Mouse (Mus musculus): Measurements from ENCODE around the gene Gng2.
A peak's percentile ranks its signal among the peaks of the same experiment; 100 is the strongest.
"Not testable (repeated sequence)": the region's sequence is repeated elsewhere in the genome, so short reads cannot be mapped to it uniquely, and the experiment has no call there.

The Gng2 gene

DNA sequence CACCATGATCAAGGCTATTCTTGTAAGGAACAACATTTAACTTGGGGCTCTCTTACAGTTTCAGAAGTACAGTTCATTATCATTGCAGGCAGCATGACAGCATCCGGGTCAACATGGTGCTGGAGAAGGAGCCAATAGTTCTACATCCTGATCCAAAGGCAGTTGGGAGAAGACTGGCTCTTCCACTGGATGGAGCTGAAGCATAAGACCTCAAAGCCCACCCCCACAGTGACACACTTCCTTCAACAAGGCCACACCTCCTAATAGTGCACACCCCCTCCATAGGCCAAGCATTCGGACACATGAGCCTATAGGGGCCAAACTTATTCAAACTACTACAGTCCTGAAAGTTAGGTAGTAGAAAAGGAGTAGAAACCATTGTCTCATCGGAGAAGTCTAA, 42.3 kb downstream of the Gng2 start:
- no peak for DNase-seq (ENCODE audit: low spot score)

DNA sequence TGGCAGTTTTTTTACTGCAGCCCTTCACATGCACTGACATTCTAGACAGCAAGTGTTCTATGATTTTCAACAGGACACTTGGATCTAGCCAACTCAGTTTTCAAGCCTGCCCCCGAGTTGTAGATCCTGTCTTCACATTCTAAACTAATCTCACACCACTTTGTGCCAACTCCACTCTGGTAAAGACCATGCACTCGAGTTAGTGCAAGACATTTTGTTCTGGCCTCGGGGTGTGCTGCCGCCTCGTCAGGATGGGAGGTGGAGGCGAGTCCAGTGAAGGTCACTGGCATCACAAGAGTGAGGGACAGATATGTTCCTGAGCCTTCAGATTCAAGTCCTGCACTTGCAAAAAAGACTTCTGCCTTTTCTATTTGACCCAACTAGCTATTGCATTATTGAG, 44.1 kb downstream of the Gng2 start:
- DNase-seq (ENCODE audit: low spot score), result no peak

DNA sequence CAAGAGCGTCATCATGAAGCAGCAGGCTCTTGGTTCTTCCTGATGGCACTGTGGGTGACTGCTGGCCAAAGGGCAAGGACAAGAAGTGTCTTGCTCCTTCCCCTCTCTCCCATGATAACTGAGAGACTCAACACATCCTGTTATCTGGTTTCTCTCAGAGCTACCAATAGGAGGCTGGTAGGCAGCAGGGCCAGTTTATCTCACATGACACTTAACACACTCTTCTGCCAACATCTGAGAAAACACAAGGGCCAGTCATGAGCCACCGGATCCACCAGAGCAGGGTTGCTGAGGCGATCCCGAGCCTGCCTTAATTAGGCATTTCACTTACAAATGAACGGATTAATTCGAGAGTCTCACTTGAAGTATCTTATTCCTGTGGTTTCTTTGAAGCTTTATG, 49.5 kb downstream of the Gng2 start:
- DNase-seq (ENCODE audit: low spot score), result no peak

DNA sequence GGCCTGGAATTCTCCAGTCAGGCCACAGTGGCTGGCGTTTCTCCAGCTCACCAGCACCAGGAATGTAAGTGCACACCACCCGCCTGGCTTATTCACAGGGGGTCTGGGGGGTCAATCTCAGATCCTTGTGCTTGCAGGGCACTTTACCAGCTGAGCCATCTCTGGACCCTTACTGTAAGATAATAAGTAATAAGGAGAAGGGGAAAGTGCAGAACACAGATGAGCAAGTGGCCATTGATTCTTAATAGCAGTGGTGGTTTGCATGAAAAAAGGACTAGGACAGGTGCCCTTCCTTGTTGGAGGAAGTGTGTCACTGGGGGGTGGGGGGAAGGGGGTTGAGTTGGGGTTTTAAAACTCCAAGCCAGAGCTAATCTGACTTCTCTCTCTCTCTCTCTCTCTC, 50.3 kb downstream of the Gng2 start:
- no peak for DNase-seq (ENCODE audit: low spot score)

DNA sequence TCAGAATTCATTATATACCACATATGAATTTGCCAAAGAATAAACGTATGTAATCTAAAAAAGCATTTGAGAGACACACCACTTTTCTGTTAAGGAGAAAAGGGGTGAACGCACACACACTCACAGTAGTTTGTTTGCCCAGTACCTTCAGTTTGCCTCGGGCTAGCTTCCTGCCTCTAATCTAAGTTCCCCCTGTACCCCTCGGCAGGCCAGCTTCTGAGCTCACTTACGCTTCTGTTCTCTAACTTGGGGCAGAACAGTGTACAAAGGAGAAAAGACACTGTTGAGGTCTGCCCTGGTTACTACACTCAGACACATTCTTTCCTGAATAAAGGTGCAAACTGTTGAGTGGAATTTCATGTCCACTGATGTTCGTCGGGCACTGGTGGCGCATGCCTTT, 51.1 kb downstream of the Gng2 start:
- DNase-seq (ENCODE audit: low spot score), result no peak

DNA sequence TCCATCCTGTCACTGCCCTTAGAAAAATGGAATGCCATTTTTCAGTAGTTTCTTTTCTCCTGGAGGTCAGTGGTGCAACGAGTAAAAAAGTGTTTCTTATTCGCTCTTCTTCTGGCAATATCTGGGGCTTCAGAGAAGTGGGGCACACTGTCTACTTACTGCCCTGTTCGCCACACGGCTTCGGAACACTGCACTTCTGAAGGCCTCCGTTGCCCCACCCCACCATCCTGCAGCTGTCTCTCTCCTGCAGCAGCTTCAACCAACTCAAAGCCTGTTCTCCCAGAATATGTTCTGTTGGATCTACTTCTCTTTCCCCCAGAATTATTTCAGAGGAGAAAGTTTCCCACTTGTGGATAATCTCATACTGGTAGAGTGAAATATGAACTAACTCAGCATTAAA, 52.3 kb downstream of the Gng2 start:
- no peak for DNase-seq (ENCODE audit: low spot score)

DNA sequence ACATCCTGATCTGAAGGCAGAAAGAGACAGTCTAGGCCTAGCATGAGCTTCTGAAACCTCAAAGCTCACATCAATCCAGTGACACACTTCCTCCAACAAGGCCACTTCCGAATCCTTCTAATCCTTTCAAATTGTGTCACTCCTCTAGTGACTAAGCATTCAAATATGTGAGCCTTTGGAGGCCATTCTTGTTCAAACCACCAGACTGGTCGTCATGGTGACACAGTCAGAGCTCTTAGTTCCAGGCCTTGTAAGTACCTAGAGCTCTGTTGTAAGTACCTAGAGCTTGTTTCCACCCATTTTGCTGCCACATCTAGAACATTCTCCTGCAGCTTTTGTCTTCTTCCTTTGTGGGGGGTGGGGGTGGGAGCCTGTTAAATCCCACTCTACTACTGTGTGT, 53.3 kb downstream of the Gng2 start:
- no peak for DNase-seq (ENCODE audit: low spot score)

DNA sequence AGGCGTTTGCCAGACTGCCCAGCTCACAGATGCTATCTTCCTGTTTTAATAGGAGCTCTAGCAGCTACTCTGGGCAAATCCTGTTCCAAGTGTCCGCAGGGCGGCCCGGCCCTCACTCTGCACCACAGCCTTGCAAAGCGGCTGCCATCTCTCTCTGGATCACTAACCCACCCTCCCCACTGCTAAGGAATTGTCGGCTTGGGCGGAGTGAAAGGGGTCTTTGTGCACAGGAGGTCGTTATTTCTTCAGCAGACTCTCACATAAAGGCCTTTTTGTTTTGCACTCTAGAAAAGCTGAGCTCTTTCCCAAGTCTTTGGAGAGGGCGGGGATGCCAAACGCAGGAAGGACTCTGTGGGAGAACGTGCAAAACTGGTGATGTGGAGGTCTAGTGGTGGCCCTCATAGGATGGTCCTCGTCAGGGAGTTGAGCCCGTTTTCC, 57.2 kb downstream of the Gng2 start:
- DNase-seq (ENCODE audit: low spot score), result no peak

DNA sequence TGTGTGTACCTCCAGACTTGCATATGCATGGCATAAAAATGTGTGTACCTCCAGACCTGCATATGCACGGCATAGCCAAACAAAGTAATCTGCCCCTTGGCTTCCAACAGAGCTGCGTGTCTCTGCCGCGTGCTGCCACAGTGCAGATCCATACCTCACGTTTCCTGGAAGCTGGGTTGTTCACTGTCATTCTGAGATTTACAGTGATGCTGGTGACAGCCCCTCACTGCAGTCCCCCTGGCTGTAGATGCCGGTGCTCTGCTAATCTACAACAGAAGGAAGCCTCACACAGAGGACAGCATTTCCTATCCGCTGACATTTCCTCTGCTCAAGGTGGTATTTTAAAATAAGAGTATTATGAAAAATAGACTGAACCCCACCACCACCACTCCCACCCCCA, 57.6 kb downstream of the Gng2 start:
- no peak for DNase-seq (ENCODE audit: low spot score)

DNA sequence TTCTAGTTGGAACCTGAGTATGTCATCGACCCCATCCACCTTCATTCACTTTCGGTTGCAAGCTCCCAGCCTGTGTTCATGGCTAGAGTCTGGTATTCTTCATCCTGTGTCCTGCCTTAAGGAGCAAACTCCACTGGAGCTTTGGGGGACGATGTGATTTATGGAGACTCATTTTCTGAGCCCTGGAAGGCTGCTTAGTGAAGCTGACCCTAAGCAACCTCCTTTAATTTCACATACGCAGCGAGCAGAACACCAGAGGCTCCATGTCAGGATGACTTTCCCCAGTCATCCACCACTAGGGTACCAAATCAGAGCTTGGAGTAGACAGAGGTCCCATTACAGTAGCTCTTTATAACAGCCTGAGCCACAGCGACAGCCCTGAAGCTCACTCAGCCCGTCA, 59.9 kb downstream of the Gng2 start:
- no peak for DNase-seq (ENCODE audit: low spot score)

DNA sequence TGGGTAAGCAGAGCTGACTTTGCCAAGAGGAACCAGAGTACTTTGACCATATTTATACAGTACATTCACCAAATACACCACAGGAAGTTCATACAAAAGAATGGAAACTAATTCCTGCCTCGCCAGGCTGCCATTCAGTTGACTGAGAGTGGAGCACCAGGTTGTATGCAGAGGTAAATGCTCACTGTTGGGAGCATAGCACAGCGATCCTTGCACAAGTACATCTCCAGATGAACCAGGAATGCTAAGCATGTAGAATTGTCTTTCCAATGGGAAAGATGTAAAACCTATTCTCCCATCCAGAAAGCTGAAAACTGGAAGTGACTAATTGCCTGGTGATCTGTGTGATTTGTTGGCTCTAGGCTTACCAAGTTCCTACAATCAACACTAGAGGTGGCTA, 61.1 kb downstream of the Gng2 start:
- no peak for DNase-seq (ENCODE audit: low spot score)

DNA sequence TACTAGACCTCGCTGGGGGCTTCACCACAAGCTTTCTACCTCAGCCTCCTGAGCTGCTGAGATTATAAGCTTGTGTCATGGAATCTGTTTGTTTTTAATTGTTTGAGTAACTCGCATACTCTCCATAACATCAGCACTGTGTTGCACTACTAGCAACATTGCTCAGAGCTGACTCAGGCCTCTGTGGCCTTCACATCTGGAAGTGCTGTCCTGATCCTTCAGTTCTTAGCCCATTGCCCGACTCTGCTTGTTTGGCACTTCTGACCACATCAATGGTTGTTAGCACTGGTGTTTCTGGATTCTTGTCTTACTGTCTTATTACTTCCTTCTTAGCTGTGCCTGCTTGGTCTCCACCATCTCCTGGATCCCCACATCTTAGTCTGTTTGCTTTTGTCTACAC, 64.5 kb downstream of the Gng2 start:
- no peak for DNase-seq (ENCODE audit: low spot score)

DNA sequence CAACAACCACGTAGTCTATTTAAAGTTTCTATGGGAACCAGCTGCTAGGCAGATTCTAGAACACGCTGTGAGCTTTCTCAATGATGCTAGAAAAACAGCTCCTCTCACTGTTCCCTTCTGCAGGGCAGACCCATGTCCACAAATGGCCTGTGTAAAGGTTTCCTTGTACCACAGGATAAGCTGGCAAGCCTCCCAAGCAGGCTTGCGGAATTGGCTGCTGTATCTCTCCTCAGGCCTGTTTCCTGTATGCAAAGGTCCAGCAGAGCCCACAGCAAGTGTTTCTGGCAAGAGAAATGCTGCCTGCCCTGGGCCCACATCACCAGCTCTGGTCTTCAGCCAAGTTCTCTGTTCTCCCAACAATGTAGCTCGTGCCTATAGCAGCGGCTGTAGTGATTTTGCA, 71.8 kb downstream of the Gng2 start:
- peak; percentile 57 for DNase-seq (ENCODE audit: low spot score)

DNA sequence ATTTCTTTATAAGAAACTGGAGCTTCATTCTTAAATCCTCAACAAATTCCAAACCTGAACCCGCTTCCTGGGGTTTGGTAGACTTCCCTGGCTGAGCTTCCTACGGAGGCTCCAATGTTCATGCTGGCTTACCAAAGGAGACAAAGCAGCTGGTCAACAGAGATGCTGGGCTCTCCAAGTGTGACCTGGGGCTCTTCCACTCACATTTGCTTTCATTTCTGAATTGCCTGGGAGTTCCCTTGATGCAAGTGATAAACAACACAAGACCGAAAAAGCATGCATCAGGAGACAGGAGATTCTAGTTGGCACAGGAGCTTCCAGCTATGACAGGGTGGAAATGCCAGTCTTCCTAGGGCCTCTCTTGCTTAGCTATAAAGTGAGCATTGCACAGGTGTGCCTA, 72.6 kb downstream of the Gng2 start:
- DNase-seq (ENCODE audit: low spot score), result no peak

DNA sequence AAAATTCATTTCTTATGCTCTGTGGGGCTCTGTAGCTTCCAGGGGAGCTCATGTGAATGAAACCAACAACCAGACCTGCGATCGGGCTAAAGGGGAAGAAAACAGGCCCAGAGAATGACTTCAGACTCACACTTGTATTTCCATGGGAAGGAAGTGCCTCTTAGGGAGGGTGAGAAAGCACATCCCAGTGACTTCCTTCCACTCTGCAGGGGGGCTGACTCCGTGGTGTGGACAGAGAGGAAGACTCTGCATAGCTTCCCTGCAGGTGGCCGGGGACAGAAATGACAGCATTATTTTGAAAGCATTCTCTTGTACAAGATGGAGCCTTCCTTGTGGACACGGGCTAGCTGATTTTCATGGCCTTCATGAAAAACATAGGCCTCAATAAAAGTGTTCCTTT, 73.4 kb downstream of the Gng2 start:
- no peak for DNase-seq (ENCODE audit: low spot score)

DNA sequence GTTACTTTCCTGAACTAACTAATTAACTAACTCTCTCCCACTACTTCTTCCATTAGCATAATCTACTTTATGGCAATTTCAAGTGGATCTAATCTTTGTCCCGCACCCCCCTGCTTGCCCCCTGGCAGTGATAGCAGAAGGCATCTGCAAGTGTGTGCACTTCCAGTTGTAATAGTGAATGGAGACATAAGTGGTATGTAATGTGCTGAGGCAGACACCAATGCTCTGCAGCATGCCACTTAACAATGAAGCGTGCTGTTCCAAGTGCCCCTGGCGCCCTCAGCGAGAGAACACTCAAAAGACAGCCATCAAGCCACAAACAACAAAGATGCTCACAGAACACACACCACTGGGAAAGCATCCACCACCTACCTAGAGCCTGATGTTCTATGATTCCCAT, 76.9 kb downstream of the Gng2 start:
- no peak for DNase-seq (ENCODE audit: low spot score)

DNA sequence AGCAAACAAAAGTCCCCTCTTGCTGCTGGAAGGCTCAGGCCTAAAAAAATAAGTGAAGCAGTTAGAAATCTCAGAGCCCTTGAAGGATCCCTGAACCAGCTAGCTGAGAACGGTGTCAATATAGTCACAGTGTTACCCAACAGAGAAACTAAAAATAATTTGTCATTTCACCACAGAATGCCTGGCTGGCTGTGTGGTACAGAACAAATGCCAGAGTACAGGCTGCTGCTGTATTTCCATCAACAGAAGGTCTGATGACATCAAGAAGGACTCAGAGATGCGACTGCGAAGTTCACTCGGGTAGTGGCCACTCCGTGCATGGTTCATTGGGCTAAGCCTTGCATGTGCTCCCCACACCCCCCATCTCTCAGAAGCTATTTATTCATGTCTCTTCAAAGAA, 89.9 kb downstream of the Gng2 start:
- no peak for DNase-seq (ENCODE audit: low spot score)

DNA sequence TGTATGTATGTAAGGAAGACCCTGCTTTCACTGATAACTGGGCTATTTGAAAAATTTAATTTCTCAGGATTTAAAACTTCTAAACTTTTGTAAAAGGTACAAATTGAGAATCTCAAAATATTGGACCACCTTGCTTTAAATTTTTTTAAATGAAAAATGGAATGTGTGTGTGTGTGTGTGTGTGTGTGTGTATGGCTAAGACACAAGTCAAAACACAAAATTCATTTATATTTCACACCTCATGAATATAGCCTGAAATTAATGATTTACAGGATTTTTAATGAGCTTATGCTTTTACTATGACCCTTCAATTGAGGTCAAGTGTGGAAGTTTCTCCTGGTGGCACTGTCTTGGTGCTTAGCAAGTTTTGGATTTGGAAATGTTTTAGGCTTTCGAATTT, 93.0 kb downstream of the Gng2 start:
- DNase-seq (ENCODE audit: low spot score), result not testable (repeated sequence)

DNA sequence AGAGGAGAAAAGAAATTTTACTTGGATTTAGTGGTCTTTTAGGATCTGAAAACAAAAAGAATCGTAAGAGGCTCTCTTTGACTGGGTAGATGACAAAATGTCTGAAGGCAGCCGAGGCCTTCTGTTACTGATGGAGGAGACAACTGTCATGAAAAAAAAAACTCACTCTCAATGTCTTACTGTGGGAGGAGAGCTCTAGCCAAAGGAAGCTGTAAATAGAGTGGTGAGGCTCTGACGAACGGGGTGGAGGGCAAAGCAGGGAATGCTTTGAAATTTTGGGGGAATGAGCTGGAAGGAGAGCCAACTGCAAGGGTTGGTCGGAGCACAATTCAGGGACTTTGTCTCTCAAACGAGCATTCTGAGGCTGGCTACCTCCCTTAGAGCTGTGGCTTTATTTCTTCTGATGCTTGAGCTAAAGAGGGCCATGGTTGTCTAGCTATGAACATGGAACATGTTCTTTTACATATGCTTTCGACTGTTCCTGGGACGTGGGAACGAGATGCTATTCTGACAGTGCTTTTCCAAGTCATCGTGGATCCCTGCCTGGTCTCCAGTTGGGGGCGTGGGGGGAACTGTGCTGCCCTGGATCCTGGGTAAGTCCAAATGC, 103.1 kb downstream of the Gng2 start:
- DNase-seq (ENCODE audit: low spot score), result no peak

DNA sequence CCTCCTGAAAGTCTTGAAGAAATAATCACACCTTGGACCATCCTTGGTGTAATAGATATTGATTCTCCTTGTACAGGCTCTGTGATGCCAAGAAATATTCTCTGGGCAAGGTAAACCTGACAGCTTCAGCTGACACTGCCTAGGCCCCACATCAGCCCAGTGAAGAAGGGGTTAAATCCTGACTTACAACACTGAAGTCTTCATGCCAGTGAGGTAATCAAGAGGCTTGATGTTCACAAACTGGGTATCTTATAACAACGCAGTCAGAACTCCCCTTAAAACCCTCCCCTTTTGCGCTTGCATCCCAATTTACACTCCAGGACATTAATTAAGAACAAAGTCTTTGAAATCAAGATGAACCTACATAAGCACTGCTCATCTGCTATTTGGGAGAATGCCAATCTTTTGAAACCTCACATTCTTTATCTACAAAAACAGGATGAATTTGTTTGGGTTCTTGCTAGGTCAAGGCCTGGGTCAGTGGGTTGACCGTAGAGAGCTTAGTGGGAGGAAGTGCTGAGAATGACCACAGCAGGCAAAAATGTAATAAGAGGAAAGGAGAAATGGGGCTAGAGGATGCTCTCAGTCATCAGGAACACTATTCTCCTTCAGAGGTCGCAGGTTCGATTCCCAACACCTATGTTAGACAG, 110.0 kb downstream of the Gng2 start:
- no peak for DNase-seq (ENCODE audit: low spot score)

DNA sequence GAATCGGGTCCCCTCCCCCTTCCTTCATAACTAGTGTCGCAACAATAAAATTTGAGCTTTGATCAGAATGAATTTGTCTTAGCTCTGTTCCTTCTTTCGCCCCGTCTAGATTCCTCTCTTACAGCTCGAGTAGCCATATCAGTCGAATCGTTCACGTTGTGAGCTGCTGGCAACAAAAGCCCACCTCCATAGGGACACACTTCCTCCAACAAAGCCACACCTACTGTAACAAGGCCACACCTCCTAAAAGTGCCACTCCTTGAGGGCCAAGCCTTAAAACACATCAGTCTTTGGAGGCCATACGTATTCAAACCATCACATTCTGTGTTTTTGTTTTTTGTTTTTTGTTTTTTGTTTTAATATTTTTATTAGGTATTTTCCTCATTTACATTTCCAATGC, 112.3 kb downstream of the Gng2 start:
- not testable (repeated sequence) for DNase-seq (ENCODE audit: low spot score)

DNA sequence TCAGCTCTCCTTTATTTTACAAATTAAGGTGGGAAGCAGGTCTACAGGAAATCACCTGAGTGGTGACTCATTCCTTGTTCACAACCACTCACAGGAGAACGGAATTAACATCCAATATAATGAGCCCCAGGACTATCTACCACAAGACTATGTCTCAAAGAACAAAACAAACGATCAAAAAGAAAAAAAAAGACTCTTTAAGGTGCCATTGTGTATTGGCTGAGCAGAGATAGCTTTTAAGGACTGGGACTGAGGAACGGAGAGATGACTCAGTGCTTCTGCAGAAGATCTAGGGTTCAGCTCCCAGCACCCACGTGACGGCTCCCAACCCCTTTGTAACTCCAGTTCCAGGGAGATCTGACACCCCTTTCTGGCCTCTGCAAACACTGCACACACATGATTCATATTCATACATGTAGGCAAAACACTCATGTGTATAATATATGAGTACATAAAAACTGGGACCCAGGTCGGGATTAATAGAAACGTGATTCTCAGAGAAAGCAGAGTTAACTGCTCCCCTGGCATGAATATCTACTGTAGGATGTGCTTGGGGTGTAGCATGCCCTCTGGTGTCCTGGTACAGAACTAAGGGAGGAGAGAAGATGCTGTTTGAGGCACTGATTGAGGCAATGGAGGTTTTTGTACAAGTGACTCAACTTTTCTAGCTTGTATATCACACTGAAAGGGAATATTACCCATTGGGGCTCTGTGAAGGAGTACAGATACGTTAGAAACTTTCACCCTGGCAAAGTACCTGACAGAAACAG, 115.9 kb downstream of the Gng2 start:
- no peak for DNase-seq (ENCODE audit: low spot score)

DNA sequence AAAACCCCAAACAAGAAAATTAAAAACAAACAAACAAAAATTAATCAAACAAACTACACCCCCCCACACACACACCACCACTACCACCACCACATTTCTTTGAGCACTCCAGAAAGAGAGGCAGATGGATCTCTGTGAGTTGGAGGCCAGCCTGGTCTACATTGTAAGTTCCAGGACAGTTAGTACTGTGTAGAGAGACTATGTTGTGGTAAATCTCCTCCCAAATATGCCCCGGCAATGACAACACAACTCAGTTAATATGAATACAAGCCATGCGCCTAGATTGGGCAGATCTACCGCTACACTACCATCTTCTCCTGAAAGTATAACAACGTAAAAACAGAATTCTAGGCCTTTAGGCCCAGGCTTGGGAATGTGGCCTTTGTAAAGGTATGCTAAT, 117.1 kb downstream of the Gng2 start:
- DNase-seq (ENCODE audit: low spot score), result no peak

Data from testis, postnatal 10 days (tissue).